ENCODE assay signal across 13 mouse cellular contexts in the genomic region with DNA sequence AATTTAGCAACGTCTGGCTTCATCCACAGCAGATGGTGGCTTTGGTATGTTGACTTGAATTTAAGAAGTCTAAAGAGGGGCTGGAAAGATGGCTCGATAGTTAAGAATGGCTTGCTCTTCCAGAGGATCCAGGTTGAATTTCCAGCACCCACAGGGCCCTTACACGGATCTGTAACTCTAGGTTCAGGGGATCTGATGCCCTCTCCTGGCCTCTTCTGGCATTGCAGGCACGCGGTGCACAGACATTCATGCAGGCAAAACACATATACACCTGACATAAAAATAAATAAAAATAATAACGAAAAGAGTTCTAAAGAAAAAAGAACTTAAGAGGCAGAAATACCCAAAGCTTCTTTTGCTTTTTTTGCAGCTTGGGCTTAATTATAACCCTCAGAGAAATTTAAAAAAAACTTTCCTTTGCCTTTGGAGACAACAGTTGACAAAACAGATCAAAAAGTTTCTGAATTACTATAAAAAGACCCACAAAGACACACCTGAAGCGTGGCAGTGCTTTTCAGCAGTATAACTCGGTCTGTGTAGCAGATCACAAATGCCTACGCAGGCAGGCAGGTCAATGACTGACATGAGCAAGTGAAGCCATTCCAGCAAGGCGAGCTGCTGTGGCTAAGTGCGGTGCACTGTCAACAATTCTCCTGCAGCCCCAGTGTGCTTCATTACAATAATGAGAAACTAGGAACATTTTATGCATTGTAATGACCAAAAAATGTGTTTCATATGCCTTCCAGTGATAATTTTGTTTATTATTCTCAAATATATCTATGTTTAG.
A peak's percentile ranks its signal among the peaks of the same experiment; 100 is the strongest.
DNase-seq lines count a peak whose midpoint lies in the region; ATAC-seq and TF ChIP-seq lines count a peak whose summit lies in the region.
"Had no signal": no experiment of that assay in that cellular context is flagged by ENCODE, and none has a peak within 500 bp of the region (broad histone marks: within the 10 kb centered on the region; RNA-seq: fewer than 3 reads in every experiment).

No protein-coding gene starts in this region.

- no peaks in the 10 kb centered on the region for H3K36me3 ChIP-seq in heart, embryonic 10.5 days
- no peaks in the 10 kb centered on the region for H3K36me3 ChIP-seq in neural tube, embryonic 15.5 days
- no peaks in the 10 kb centered on the region for H3K36me3 ChIP-seq in myocyte (ENCODE audit: control insufficient read depth, insufficient read depth)
- H3K36me3 ChIP-seq: hindbrain, embryonic 15.5 days had no signal

- ATAC-seq in neural tube, embryonic 15.5 days (ENCODE audit: low FRiP score): no peak

- H3K9me3 ChIP-seq in heart, embryonic 10.5 days: no peaks in the 10 kb centered on the region
- no peaks in the 10 kb centered on the region for H3K9me3 ChIP-seq in neural tube, embryonic 15.5 days (replicated peaks)
- H3K9me3 ChIP-seq: hindbrain, embryonic 15.5 days had no signal

- no peaks in the 10 kb centered on the region for H3K27me3 ChIP-seq in heart, embryonic 10.5 days (ENCODE audit: insufficient read depth, poor library complexity, severe bottlenecking)
- H3K27me3 ChIP-seq in neural tube, embryonic 15.5 days (replicated peaks): no peaks in the 10 kb centered on the region
- no peaks in the 10 kb centered on the region for H3K27me3 ChIP-seq in myocyte (ENCODE audit: control insufficient read depth, insufficient read depth, insufficient read length)
- H3K27me3 ChIP-seq: hindbrain, embryonic 15.5 days had no signal

- H3K9ac ChIP-seq in neural tube, embryonic 15.5 days (replicated peaks): no peak overlapping the region
- H3K9ac ChIP-seq: hindbrain, embryonic 15.5 days had no signal

- no peak overlapping the region for H3ac ChIP-seq in myocyte (ENCODE audit: control insufficient read depth, insufficient read length)

- DNase-seq in heart, embryonic 10.5 days (ENCODE audit: low spot score): peak; percentile 73
- no peak for DNase-seq in heart, adult 18-20 months
- DNase-seq in neural tube, embryonic 10.5 days (ENCODE audit: extremely low spot score, low spot score): peak; percentile 15
- peak; percentile 62 for DNase-seq in ZHBTc4 (ENCODE audit: low read depth, low spot score)
- no peak for DNase-seq in frontal cortex, postnatal 14 days (ENCODE audit: low spot score in 2 of 2)
- no peak for DNase-seq in gastrocnemius, postnatal 25 days
- DNase-seq: adrenal gland, postnatal 25 days; cerebellum, postnatal 10 days; gastrocnemius, postnatal 36 days; retina, postnatal 1 day had no signal

- no peak for TF ChIP-seq POLR2A in myocyte (IDR thresholded peaks at IDR 0.05; ENCODE audit: insufficient read length, low read depth)

- H3K4me1 ChIP-seq in heart, embryonic 10.5 days: peaks cover 28% of the 10 kb centered on the region
- no peaks in the 10 kb centered on the region for H3K4me1 ChIP-seq in neural tube, embryonic 15.5 days
- H3K4me1 ChIP-seq: hindbrain, embryonic 15.5 days had no signal

- no peak overlapping the region for H3K4me2 ChIP-seq in neural tube, embryonic 15.5 days
- H3K4me2 ChIP-seq in myocyte (ENCODE audit: low read depth): no peak overlapping the region
- H3K4me2 ChIP-seq: hindbrain, embryonic 15.5 days had no signal

- H3K4me3 ChIP-seq in heart, embryonic 10.5 days: no peak overlapping the region
- H3K4me3 ChIP-seq in neural tube, embryonic 15.5 days (replicated peaks): no peak overlapping the region
- H3K4me3 ChIP-seq in myocyte: no peak overlapping the region
- H3K4me3 ChIP-seq: hindbrain, embryonic 15.5 days had no signal

- H3K79me2 ChIP-seq in myocyte (ENCODE audit: control insufficient read depth, insufficient read depth): no peaks in the 10 kb centered on the region

- WGBS in heart, embryonic 10.5 days: 79% methylated on average over 11 of the region's 11 CpGs
- 87% methylated on average over 11 of the region's 11 CpGs for WGBS in neural tube, embryonic 15.5 days

- no peak overlapping the region for H3K27ac ChIP-seq in heart, embryonic 10.5 days
- no peak overlapping the region for H3K27ac ChIP-seq in neural tube, embryonic 15.5 days (replicated peaks)
- H3K27ac ChIP-seq: hindbrain, embryonic 15.5 days had no signal

TF ChIP-seq in myocyte, 11 proteins besides CTCF, POLR2A, EP300 and RAD21:
- TF ChIP-seq MAX (IDR thresholded peaks at IDR 0.05; ENCODE audit: low read depth): no peak
- no peak for TF ChIP-seq POLR2AphosphoS2 (IDR thresholded peaks at IDR 0.05; ENCODE audit: insufficient read length, low read depth)
- peak in 2 of 3 experiments; percentile 60 for TF ChIP-seq MYOD1 (IDR thresholded peaks at IDR 0.05; ENCODE audit: control insufficient read depth in 1 of 3, insufficient read length in 2 of 3, low read depth in 2 of 3)

Comparison
In these comparisons a context has a peak if more than half of its experiments do, and no peak if none do; other contexts are left out.
1. DNase-seq: peak in heart, embryonic 10.5 days (single experiment), neural tube, embryonic 10.5 days (single experiment) and ZHBTc4 (single experiment); none in heart, adult 18-20 months (0 of 2), frontal cortex, postnatal 14 days (0 of 2) and gastrocnemius, postnatal 25 days (single experiment).